Mouse (Mus musculus) liver, embryonic 14.5 days (tissue): Measurements from ENCODE around the gene Taf10. TPM values are rescaled to one million over a fixed set of nuclear protein-coding genes. Genes with fewer than 3 reads are reported as not detected.
A peak's percentile ranks its signal among the peaks of the same experiment; 100 is the strongest.

ENCODE experiments used
- ATAC-seq: fragments of 200-750 bp; cut with Nextera tagmentation; 2 replicates; pipeline ENCODE4 v1.8.0; 2017; ENCODE audit warnings: moderate number of reproducible peaks, mild to moderate bottlenecking, moderate library complexity; ENCODE audit not compliant: insufficient read depth
- DNase-seq, 3 experiments: peaks; one replicate each; pipeline ENCODE4 v3.0.0-alpha.2; 2012 to 2013; ENCODE audit warnings: low read depth in 3 of 3, low spot score in 3 of 3
- H3K27ac ChIP-seq: fragments of 300-500 bp; sonication (generic); 2 replicates; pipeline ENCODE4 v1.5.1; 2014; ENCODE audit warnings: moderate library complexity, mild to moderate bottlenecking, control low read depth, inconsistent platforms
- H3K27me3 ChIP-seq: fragments of 300-500 bp; sonication (generic); 2 replicates; pipeline ENCODE4 v1.6.1; 2014; ENCODE audit warnings: mild to moderate bottlenecking, low read length, moderate library complexity; ENCODE audit not compliant: control insufficient read depth, insufficient read depth
- H3K36me3 ChIP-seq: fragments of 300-500 bp; sonication (generic); replicated peaks from 2 replicates; pipeline ENCODE4 v1.6.1; 2014; ENCODE audit warnings: low read depth; ENCODE audit not compliant: control insufficient read depth, insufficient read depth
- H3K4me1 ChIP-seq, 2 experiments: fragments of 200-500 bp in 1 of 2; fragments of 300-500 bp in 1 of 2; sonication (generic) in 1 of 2; replicated peaks; 2 replicates each; pipeline ENCODE4 v1.6.1; 2012 to 2014; ENCODE audit warnings: antibody characterized with exemption in 1 of 2, inconsistent platforms in 1 of 2, low read length in 1 of 2; ENCODE audit not compliant: control insufficient read depth in 2 of 2, insufficient read depth in 2 of 2
- H3K4me2 ChIP-seq: fragments of 300-500 bp; sonication (generic); 2 replicates; pipeline ENCODE4 v1.6.1; 2014; ENCODE audit warnings: low read depth, mild to moderate bottlenecking, control low read depth, moderate library complexity
- H3K4me3 ChIP-seq, 2 experiments: fragments of 200-500 bp in 1 of 2; fragments of 300-500 bp in 1 of 2; sonication (generic) in 1 of 2; 2 replicates each; pipeline ENCODE4 v1.5.1; 2012 to 2014; ENCODE audit warnings: low read depth in 2 of 2, low read length in 2 of 2, mild to moderate bottlenecking in 2 of 2, control low read depth in 1 of 2, inconsistent platforms in 1 of 2, moderate library complexity in 1 of 2; ENCODE audit not compliant: insufficient read depth in 1 of 2
- H3K9ac ChIP-seq: fragments of 300-500 bp; sonication (generic); replicated peaks from 2 replicates; pipeline ENCODE4 v1.6.1; 2014; ENCODE audit warnings: mild to moderate bottlenecking, control low read depth, moderate library complexity
- H3K9me3 ChIP-seq: fragments of 300-500 bp; sonication (generic); 2 replicates; pipeline ENCODE4 v1.6.1; 2016; ENCODE audit warnings: low read length, mixed read lengths; ENCODE audit not compliant: control insufficient read depth
- CTCF ChIP-seq: IDR thresholded peaks from 2 replicates; pipeline ENCODE4 v1.5.1; 2016; ENCODE audit warnings: antibody characterized with exemption, low read depth, control low read depth
- EP300 ChIP-seq: IDR thresholded peaks from 2 replicates; pipeline ENCODE4 v1.6.1; 2016; ENCODE audit warnings: antibody characterized with exemption, low read depth
- whole genome bisulfite sequencing: fragments of 180-500 bp; shearing (Covaris S2); extraction: QIAGEN DNeasy Blood & Tissue Kit; methylation state at CpG from one replicate; pipeline ENCODE4 v1.1.7; 2014; ENCODE audit not compliant: insufficient replicate concordance; 5-methylcytosine and 5-hydroxymethylcytosine counted together
- polyA plus RNA-seq, 2 experiments: library from polyadenylated mRNA; depleted of rRNA in 1 of 2; stranded (reverse) in 1 of 2; unstranded in 1 of 2; fragments of >200 nt; fragmentation: Nextera tagmentation in 1 of 2; extraction: Ambion mirVana in 1 of 2; gene quantifications; 2 replicates each; pipeline versions ENCODE4 v1.2.1 to v1.2.3; 2012 to 2014

Gene Taf10
- polyA plus RNA-seq, 2 experiments = 163 to 197 TPM

- no peak for ATAC-seq
- Histone ChIP-seq H3K9ac (no peak overlapping the region), H3K36me3 (no peaks in the 10 kb centered on the region), H3K9me3 (no peaks in the 10 kb centered on the region), H3K27me3 (no peaks in the 10 kb centered on the region), H3K4me1 (peaks cover 0 to 3% of the 10 kb centered on the region in 2 experiments; a peak in 1 of 4 replicates), H3K27ac (no peak overlapping the region), H3K4me3 (no peak overlapping the region), H3K4me2 (no peak overlapping the region)
- 80% methylated on average over 15 of the region's 15 CpGs for WGBS
- TF ChIP-seq CTCF (no peak), EP300 (no peak)
- DNase-seq = no peak
Measured at GRCm38 (mm10) chr7:105772331-105772730, 28.2 kb upstream of the Taf10 start.

GRCm38 (mm10) chr7:105769959-105770358 is 25.8 kb upstream of the Taf10 start:
- Histone ChIP-seq H3K27me3 (no peaks in the 10 kb centered on the region), H3K9ac (no peak overlapping the region), H3K4me3 (no peak overlapping the region), H3K4me1 (peaks cover 0 to 3% of the 10 kb centered on the region in 2 experiments; a peak in 1 of 4 replicates), H3K9me3 (no peaks in the 10 kb centered on the region), H3K4me2 (no peak overlapping the region), H3K27ac (no peak overlapping the region), H3K36me3 (no peaks in the 10 kb centered on the region)
- no peak for ATAC-seq
- WGBS = 75% methylated on average over 3 of the region's 3 CpGs
- DNase-seq = no peak
- TF ChIP-seq EP300 = no peak
- no peak for TF ChIP-seq CTCF

- no peak for DNase-seq
- Histone ChIP-seq H3K36me3 (no peaks in the 10 kb centered on the region), H3K27me3 (peaks cover under 1% of the 10 kb centered on the region), H3K27ac (no peak overlapping the region), H3K9me3 (no peaks in the 10 kb centered on the region), H3K4me1 (peaks cover 0 to 3% of the 10 kb centered on the region in 2 experiments; a peak in 1 of 4 replicates), H3K9ac (no peak overlapping the region), H3K4me3 (no peak overlapping the region), H3K4me2 (no peak overlapping the region)
- ATAC-seq = peak; percentile 16; the same call in 1 of the 2 replicates
- no peak for TF ChIP-seq EP300
- no peak for TF ChIP-seq CTCF
- WGBS = 12% methylated on average over 6 of the region's 6 CpGs
Measured at GRCm38 (mm10) chr7:105767729-105768165, 23.6 kb upstream of the Taf10 start.

- H3K36me3 ChIP-seq = no peaks in the 10 kb centered on the region
- no peaks in the 10 kb centered on the region for H3K9me3 ChIP-seq
- H3K9ac ChIP-seq = no peak overlapping the region
- peaks cover 0 to 3% of the 10 kb centered on the region in 2 experiments; a peak in 1 of 4 replicates for H3K4me1 ChIP-seq
- H3K4me3 ChIP-seq = no peak overlapping the region
- no peak overlapping the region for H3K4me2 ChIP-seq
- H3K27ac ChIP-seq = no peak overlapping the region
- 70% methylated on average over 11 of the region's 11 CpGs for WGBS
- no peak for TF ChIP-seq CTCF
- no peak for TF ChIP-seq EP300
- ATAC-seq (no peak), DNase-seq (no peak)
- peaks cover 11% of the 10 kb centered on the region for H3K27me3 ChIP-seq
Measured at GRCm38 (mm10) chr7:105764331-105764730, 20.2 kb upstream of the Taf10 start.

GRCm38 (mm10) chr7:105762517-105763270 is 18.5 kb upstream of the Taf10 start:
- H3K4me3 ChIP-seq = peak overlapping the region in 1 of 2 experiments; percentile 16; a peak in 2 of 4 replicates
- no peaks in the 10 kb centered on the region for H3K9me3 ChIP-seq
- WGBS = 12% methylated on average over 55 of the region's 55 CpGs
- no peak overlapping the region for H3K27ac ChIP-seq
- TF ChIP-seq EP300 (no peak), CTCF (no peak)
- no peak for ATAC-seq
- DNase-seq = no peak
- no peaks in the 10 kb centered on the region for H3K36me3 ChIP-seq
- no peak overlapping the region for H3K9ac ChIP-seq
- H3K4me2 ChIP-seq = peak overlapping the region; percentile 48
- peaks cover 11% of the 10 kb centered on the region for H3K27me3 ChIP-seq
- H3K4me1 ChIP-seq = peaks cover 0 to 3% of the 10 kb centered on the region in 2 experiments; a peak in 1 of 4 replicates
